Mouse (Mus musculus): ENCODE results near the gene Tbx6. TPM values are rescaled to one million over a fixed set of nuclear protein-coding genes. Genes with fewer than 3 reads are reported as not detected.

Tbx6 gene
- polyA plus RNA-seq, 1 experiment = 1.7 TPM

DNA sequence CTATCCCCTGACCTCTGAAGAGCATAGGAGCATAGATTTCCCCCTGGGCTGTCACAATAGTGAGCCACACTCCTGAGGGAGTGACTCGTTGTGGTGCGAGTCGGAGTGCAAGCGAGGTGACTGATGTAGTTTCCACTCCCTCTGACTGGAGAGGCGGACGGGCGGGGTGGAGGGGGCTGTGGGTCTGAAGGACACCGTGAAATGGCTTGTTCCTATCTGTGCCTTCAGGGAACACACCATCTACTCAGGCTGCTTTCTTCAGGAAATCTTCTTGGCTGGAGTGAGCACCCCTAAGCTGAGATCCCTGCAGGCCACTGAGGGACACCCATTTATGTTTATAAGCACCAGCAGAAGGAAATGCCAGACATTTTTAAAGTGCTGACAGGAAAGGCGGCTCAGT lies 41.5 kb downstream of the Tbx6 start:
- H3K36me3 ChIP-seq (ENCODE audit: control insufficient read depth, insufficient read depth, low read length, poor library complexity, severe bottlenecking) = no peaks in the 10 kb centered on the region
- no peak overlapping the region for H3K4me3 ChIP-seq (ENCODE audit: low read depth, low read length)
- no peaks in the 10 kb centered on the region for H3K27me3 ChIP-seq (ENCODE audit: control insufficient read depth, insufficient read depth, low read length, poor library complexity, severe bottlenecking)
- H3K9ac ChIP-seq (ENCODE audit: low read depth, poor library complexity, severe bottlenecking) = peak overlapping the region; percentile 34
- H3K27ac ChIP-seq (ENCODE audit: insufficient read depth, low read length) = no peak overlapping the region
- peaks cover 10% of the 10 kb centered on the region for H3K4me1 ChIP-seq (ENCODE audit: control insufficient read depth, insufficient read depth, low read length)
- TF ChIP-seq CTCF (IDR thresholded peaks at IDR 0.05; ENCODE audit: low read depth, low read length) (no peak), EP300 (IDR thresholded peaks at IDR 0.05; ENCODE audit: insufficient read depth, low read depth, low read length) (no peak), POLR2A (IDR thresholded peaks at IDR 0.05; ENCODE audit: insufficient read depth, low read length) (no peak)
- H3K9me3 ChIP-seq (replicated peaks; ENCODE audit: control insufficient read depth, insufficient read depth, low read length, poor library complexity, severe bottlenecking) = no peaks in the 10 kb centered on the region

DNA sequence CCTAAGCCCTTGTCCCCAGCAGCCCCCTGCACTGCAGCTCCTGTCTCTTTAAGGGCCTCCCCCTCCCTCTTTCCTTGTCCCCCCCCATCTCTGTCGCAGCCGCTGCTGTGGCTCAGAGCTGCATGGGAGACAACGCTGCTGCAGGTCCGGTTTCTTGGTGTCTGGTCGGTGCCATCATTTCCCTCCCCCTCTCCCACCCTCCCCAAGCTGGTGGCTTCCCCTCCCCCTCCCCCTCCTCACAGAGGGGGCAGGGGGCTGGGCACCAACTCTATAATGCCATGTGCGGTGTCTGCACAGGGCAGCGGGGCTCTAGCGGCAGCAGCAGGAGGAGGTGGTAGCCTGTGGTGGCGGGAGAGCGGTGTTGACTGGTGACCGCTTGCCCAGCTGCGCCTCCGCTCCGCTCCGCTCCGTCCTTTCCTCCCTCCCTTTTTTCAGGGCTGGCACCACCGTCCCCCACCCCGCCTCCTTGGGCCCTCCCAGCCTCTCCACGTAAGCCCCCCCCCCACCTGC lies 42.0 kb downstream of the Tbx6 start:
- Histone ChIP-seq H3K9ac (ENCODE audit: low read depth, poor library complexity, severe bottlenecking) (peak overlapping the region; percentile 34), H3K9me3 (replicated peaks; ENCODE audit: control insufficient read depth, insufficient read depth, low read length, poor library complexity, severe bottlenecking) (no peaks in the 10 kb centered on the region), H3K4me3 (ENCODE audit: low read depth, low read length) (peak overlapping the region; percentile 56), H3K36me3 (ENCODE audit: control insufficient read depth, insufficient read depth, low read length, poor library complexity, severe bottlenecking) (no peaks in the 10 kb centered on the region), H3K4me1 (ENCODE audit: control insufficient read depth, insufficient read depth, low read length) (peaks cover 10% of the 10 kb centered on the region), H3K27ac (ENCODE audit: insufficient read depth, low read length) (no peak overlapping the region), H3K27me3 (ENCODE audit: control insufficient read depth, insufficient read depth, low read length, poor library complexity, severe bottlenecking) (no peaks in the 10 kb centered on the region)
- TF ChIP-seq POLR2A (IDR thresholded peaks at IDR 0.05; ENCODE audit: insufficient read depth, low read length) (no peak), EP300 (IDR thresholded peaks at IDR 0.05; ENCODE audit: insufficient read depth, low read depth, low read length) (no peak), CTCF (IDR thresholded peaks at IDR 0.05; ENCODE audit: low read depth, low read length) (no peak)

- peak overlapping the region; percentile 3 for H3K4me3 ChIP-seq (ENCODE audit: low read depth, low read length)
- no peaks in the 10 kb centered on the region for H3K36me3 ChIP-seq (ENCODE audit: control insufficient read depth, insufficient read depth, low read length, poor library complexity, severe bottlenecking)
- no peaks in the 10 kb centered on the region for H3K27me3 ChIP-seq (ENCODE audit: control insufficient read depth, insufficient read depth, low read length, poor library complexity, severe bottlenecking)
- H3K27ac ChIP-seq (ENCODE audit: insufficient read depth, low read length) = no peak overlapping the region
- H3K9ac ChIP-seq (ENCODE audit: low read depth, poor library complexity, severe bottlenecking) = peak overlapping the region; percentile 34; the same call in 1 of the 2 replicates
- H3K9me3 ChIP-seq (replicated peaks; ENCODE audit: control insufficient read depth, insufficient read depth, low read length, poor library complexity, severe bottlenecking) = no peaks in the 10 kb centered on the region
- TF ChIP-seq CTCF (IDR thresholded peaks at IDR 0.05; ENCODE audit: low read depth, low read length) (no peak), POLR2A (IDR thresholded peaks at IDR 0.05; ENCODE audit: insufficient read depth, low read length) (no peak), EP300 (IDR thresholded peaks at IDR 0.05; ENCODE audit: insufficient read depth, low read depth, low read length) (no peak)
- peaks cover 11% of the 10 kb centered on the region for H3K4me1 ChIP-seq (ENCODE audit: control insufficient read depth, insufficient read depth, low read length)
Measured at GRCm38 (mm10) chr7:126823940-126824339, 42.7 kb downstream of the Tbx6 start.

DNA sequence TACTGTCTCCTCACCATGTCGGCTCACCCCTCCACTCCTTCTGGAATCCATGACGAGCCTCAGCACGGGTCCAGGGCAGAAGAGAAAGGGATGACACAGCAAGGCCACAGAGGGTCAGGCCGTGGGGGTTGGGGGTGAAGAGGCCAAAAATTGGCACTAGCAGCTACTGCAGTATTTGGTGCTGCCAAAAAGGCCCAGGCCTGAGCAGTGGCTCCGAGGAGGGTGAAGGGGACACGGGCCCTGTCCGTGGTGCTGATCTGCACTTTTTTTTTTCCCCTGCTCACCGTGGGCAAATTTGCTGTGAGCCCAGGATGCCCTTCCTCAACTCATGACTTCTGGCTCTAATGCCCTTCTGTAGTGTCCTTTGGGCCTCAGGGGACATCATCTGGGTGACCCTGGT lies 44.1 kb downstream of the Tbx6 start:
- Histone ChIP-seq H3K36me3 (ENCODE audit: control insufficient read depth, insufficient read depth, low read length, poor library complexity, severe bottlenecking) (no peaks in the 10 kb centered on the region), H3K27me3 (ENCODE audit: control insufficient read depth, insufficient read depth, low read length, poor library complexity, severe bottlenecking) (no peaks in the 10 kb centered on the region)
- no peak for TF ChIP-seq POLR2A (IDR thresholded peaks at IDR 0.05; ENCODE audit: insufficient read depth, low read length)
- TF ChIP-seq EP300 (IDR thresholded peaks at IDR 0.05; ENCODE audit: insufficient read depth, low read depth, low read length) = no peak
- TF ChIP-seq CTCF (IDR thresholded peaks at IDR 0.05; ENCODE audit: low read depth, low read length) = no peak

GRCm38 (mm10) chr7:126825952-126826351 lies 44.7 kb downstream of the Tbx6 start:
- no peaks in the 10 kb centered on the region for H3K9me3 ChIP-seq (replicated peaks; ENCODE audit: control insufficient read depth, insufficient read depth, low read length, poor library complexity, severe bottlenecking)
- H3K27ac ChIP-seq (ENCODE audit: insufficient read depth, low read length) = no peak overlapping the region
- no peaks in the 10 kb centered on the region for H3K36me3 ChIP-seq (ENCODE audit: control insufficient read depth, insufficient read depth, low read length, poor library complexity, severe bottlenecking)
- H3K4me1 ChIP-seq (ENCODE audit: control insufficient read depth, insufficient read depth, low read length) = peaks cover 10% of the 10 kb centered on the region
- no peak overlapping the region for H3K9ac ChIP-seq (ENCODE audit: low read depth, poor library complexity, severe bottlenecking)
- H3K27me3 ChIP-seq (ENCODE audit: control insufficient read depth, insufficient read depth, low read length, poor library complexity, severe bottlenecking) = no peaks in the 10 kb centered on the region
- TF ChIP-seq POLR2A (IDR thresholded peaks at IDR 0.05; ENCODE audit: insufficient read depth, low read length) (no peak), CTCF (IDR thresholded peaks at IDR 0.05; ENCODE audit: low read depth, low read length) (no peak), EP300 (IDR thresholded peaks at IDR 0.05; ENCODE audit: insufficient read depth, low read depth, low read length) (no peak)
- H3K4me3 ChIP-seq (ENCODE audit: low read depth, low read length) = no peak overlapping the region

More for the DNA sequence above, 44.1 kb downstream of the Tbx6 start:
- peaks cover 10% of the 10 kb centered on the region for H3K4me1 ChIP-seq (ENCODE audit: control insufficient read depth, insufficient read depth, low read length)
- H3K4me3 ChIP-seq (ENCODE audit: low read depth, low read length) = no peak overlapping the region
- H3K27ac ChIP-seq (ENCODE audit: insufficient read depth, low read length) = no peak overlapping the region
- H3K9me3 ChIP-seq (replicated peaks; ENCODE audit: control insufficient read depth, insufficient read depth, low read length, poor library complexity, severe bottlenecking) = no peaks in the 10 kb centered on the region
- no peak overlapping the region for H3K9ac ChIP-seq (ENCODE audit: low read depth, poor library complexity, severe bottlenecking)

GRCm38 (mm10) chr7:126831539-126831938 lies 50.3 kb downstream of the Tbx6 start, which contains the start of gene 4930451I11Rik:
Gene 4930451I11Rik, minus strand, starts transcription at chr7:126831639.
- Histone ChIP-seq H3K9ac (ENCODE audit: low read depth, poor library complexity, severe bottlenecking) (no peak within 1 kb of the TSS), H3K4me1 (ENCODE audit: control insufficient read depth, insufficient read depth, low read length) (peaks cover 3% of the 10 kb centered on the region), H3K9me3 (replicated peaks; ENCODE audit: control insufficient read depth, insufficient read depth, low read length, poor library complexity, severe bottlenecking) (no peaks in the 10 kb centered on the region), H3K4me3 (ENCODE audit: low read depth, low read length) (peak within 1 kb of the TSS; percentile 69), H3K27ac (ENCODE audit: insufficient read depth, low read length) (no peak within 1 kb of the TSS), H3K27me3 (ENCODE audit: control insufficient read depth, insufficient read depth, low read length, poor library complexity, severe bottlenecking) (no peaks in the 10 kb centered on the region), H3K36me3 (ENCODE audit: control insufficient read depth, insufficient read depth, low read length, poor library complexity, severe bottlenecking) (no peaks in the 10 kb centered on the region)
- TF ChIP-seq EP300 (IDR thresholded peaks at IDR 0.05; ENCODE audit: insufficient read depth, low read depth, low read length) (no peak), CTCF (IDR thresholded peaks at IDR 0.05; ENCODE audit: low read depth, low read length) (no peak), POLR2A (IDR thresholded peaks at IDR 0.05; ENCODE audit: insufficient read depth, low read length) (no peak)

All from ES-Bruce4 (cell line).